ENCODE assay signal across 21 mouse cellular contexts in the genomic region with DNA sequence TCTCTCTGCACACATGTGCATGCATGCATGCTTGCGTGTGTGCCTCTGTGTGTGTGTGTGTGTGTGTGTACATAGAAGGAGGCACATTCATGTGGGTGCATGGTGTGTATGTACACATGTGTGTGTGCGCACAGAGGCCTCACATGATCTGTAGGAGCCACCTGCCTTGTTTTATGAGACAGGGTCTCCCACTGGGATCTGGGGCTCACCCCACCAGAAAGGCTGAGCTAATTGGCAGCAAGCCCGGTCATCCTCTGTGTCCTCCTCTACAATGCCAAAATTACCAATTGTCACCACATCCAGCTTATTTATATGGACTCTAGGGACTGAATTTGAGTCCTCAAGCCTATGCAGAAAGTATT. TPM values are rescaled to one million over a fixed set of nuclear protein-coding genes. Genes with fewer than 3 reads are reported as not detected.
DNase-seq lines count a peak whose midpoint lies in the region; ATAC-seq and TF ChIP-seq lines count a peak whose summit lies in the region.
"Had no signal": no experiment of that assay in that cellular context is flagged by ENCODE, and none has a peak within 500 bp of the region (broad histone marks: within the 10 kb centered on the region; RNA-seq: fewer than 3 reads in every experiment).

No protein-coding gene starts in this region.

- 55% methylated on average over 3 of the region's 3 CpGs for WGBS in hindbrain, embryonic 15.5 days

- no peak overlapping the region for H3K27ac ChIP-seq in hindbrain, embryonic 15.5 days (replicated peaks)
- H3K27ac ChIP-seq: embryonic facial prominence, embryonic 12.5 days; heart, embryonic 13.5 days had no signal

- TF ChIP-seq POLR2A in brain, embryonic 14.5 days (IDR thresholded peaks at IDR 0.05; ENCODE audit: borderline replicate concordance, extremely low read depth, insufficient read depth, insufficient read length, poor library complexity, severe bottlenecking): no peak

- no peaks in the 10 kb centered on the region for H3K27me3 ChIP-seq in hindbrain, embryonic 15.5 days
- H3K27me3 ChIP-seq: embryonic facial prominence, embryonic 12.5 days; heart, embryonic 13.5 days had no signal

- H3K4me2 ChIP-seq in hindbrain, embryonic 15.5 days: no peak overlapping the region
- H3K4me2 ChIP-seq: embryonic facial prominence, embryonic 12.5 days; heart, embryonic 13.5 days; liver, embryonic 11.5 days had no signal

- H3K36me3 ChIP-seq in hindbrain, embryonic 15.5 days: peaks cover 2% of the 10 kb centered on the region; the same call in 1 of the 2 replicates
- H3K36me3 ChIP-seq: embryonic facial prominence, embryonic 12.5 days had no signal

- no peaks in the 10 kb centered on the region for H3K4me1 ChIP-seq in hindbrain, embryonic 15.5 days (replicated peaks)
- H3K4me1 ChIP-seq: heart, embryonic 13.5 days; megakaryocyte, embryonic 14.5 days had no signal

- DNase-seq in cerebellum, postnatal 14 days: peak; percentile 46 to 71
- DNase-seq in cerebellum, adult 11 months: no peak
- DNase-seq in left cerebral cortex, postnatal 4 days: peak; percentile 74
- DNase-seq in left cerebral cortex, adult 9 months (ENCODE audit: low spot score in 2 of 2): no peak
- DNase-seq in brain, embryonic 14.5 days (ENCODE audit: low read depth): peak; percentile 52
- no peak for DNase-seq in B cell, adult 2 months
- DNase-seq in frontal cortex, postnatal 25 days (ENCODE audit: low spot score in 2 of 2): no peak
- DNase-seq: adrenal gland, postnatal 25 days; cerebellum, postnatal 36 days; heart, postnatal 4 days; retina, postnatal 1 day; thymus, postnatal 4 days had no signal

- no peak overlapping the region for H3K9ac ChIP-seq in hindbrain, embryonic 15.5 days
- H3K9ac ChIP-seq: embryonic facial prominence, embryonic 12.5 days; heart, embryonic 13.5 days had no signal

- 0 out of 2 replicates have a peak, but pooled peaks have one; percentile 27 for ATAC-seq in hindbrain, embryonic 15.5 days (ENCODE audit: low FRiP score, low read depth)
- ATAC-seq: activated CD4-positive, CD25-positive, alpha-beta regulatory T cell, adult 4 months had no signal

- no peak for TF ChIP-seq CTCF in brain, embryonic 14.5 days (IDR thresholded peaks at IDR 0.05; ENCODE audit: borderline replicate concordance, extremely low read depth, insufficient read depth, insufficient read length)

- intact Hi-C loops in left cerebral cortex, postnatal 4 days (cut with DNase I): no loop called here

- H3K9me3 ChIP-seq in hindbrain, embryonic 15.5 days: no peaks in the 10 kb centered on the region
- H3K9me3 ChIP-seq: embryonic facial prominence, embryonic 12.5 days had no signal

- no peak overlapping the region for H3K4me3 ChIP-seq in hindbrain, embryonic 15.5 days
- H3K4me3 ChIP-seq: embryonic facial prominence, embryonic 12.5 days; heart, embryonic 13.5 days; megakaryocyte, embryonic 14.5 days had no signal

RNA-seq across cellular contexts. Expression of a gene that starts 18.5 kb away (rescaled TPM):
- total RNA-seq in left cerebral cortex, postnatal 4 days (2021): 10 to 100 TPM; 40.1 to 41.0 TPM
- 62.7 and 84.1 TPM in 2 replicates for polyA plus RNA-seq in brain, embryonic 14.5 days (2012; rRNA removed)
- polyA plus RNA-seq in hindbrain, embryonic 15.5 days (2015; fragmentation: Nextera tagmentation; extraction: Ambion mirVana): 84.6 and 90.3 TPM in 2 replicates

RNA-seq across cellular contexts. Expression of a gene that starts 21.2 kb away (rescaled TPM):
- 10 to 100 TPM; 18.0 to 23.2 TPM for total RNA-seq in left cerebral cortex, postnatal 4 days (2021)
- 22.8 and 26.4 TPM in 2 replicates for polyA plus RNA-seq in brain, embryonic 14.5 days (2012; rRNA removed)
- 40.5 and 43.1 TPM in 2 replicates for polyA plus RNA-seq in hindbrain, embryonic 15.5 days (2015; fragmentation: Nextera tagmentation; extraction: Ambion mirVana)

RNA-seq across cellular contexts. Expression of a gene that starts 21.2 kb away (rescaled TPM):
- 10 to 100 TPM; 25.1 to 27.2 TPM for total RNA-seq in left cerebral cortex, postnatal 4 days (2021)
- polyA plus RNA-seq in brain, embryonic 14.5 days (2012; rRNA removed): 35.0 and 36.7 TPM in 2 replicates
- polyA plus RNA-seq in hindbrain, embryonic 15.5 days (2015; fragmentation: Nextera tagmentation; extraction: Ambion mirVana): 18.1 and 20.5 TPM in 2 replicates

RNA-seq across cellular contexts. Expression of a gene that starts 34.3 kb away (rescaled TPM):
- total RNA-seq in left cerebral cortex, postnatal 4 days (2021): not detected
- polyA plus RNA-seq in brain, embryonic 14.5 days (2012; rRNA removed): 0.05 TPM in 1 of 2 replicates, not detected in the other
- polyA plus RNA-seq in hindbrain, embryonic 15.5 days (2015; fragmentation: Nextera tagmentation; extraction: Ambion mirVana): 0.05 and 0.12 TPM in 2 replicates
- total RNA-seq: left cerebral cortex, postnatal 36 days; neutrophil, adult 5-6 weeks had no signal
- polyA plus RNA-seq: activated CD4-positive, CD25-positive, alpha-beta regulatory T cell, adult 4 months; heart, embryonic 13.5 days; liver, embryonic 11.5 days; lung, embryonic 16.5 days had no signal

Comparison
In these comparisons a context has a peak if more than half of its experiments do, and no peak if none do; other contexts are left out.
1. DNase-seq: peak in cerebellum, postnatal 14 days (2 of 2), left cerebral cortex, postnatal 4 days (single experiment) and brain, embryonic 14.5 days (single experiment); none in cerebellum, adult 11 months (single experiment), left cerebral cortex, adult 9 months (0 of 2), B cell, adult 2 months (0 of 2) and frontal cortex, postnatal 25 days (0 of 2).